Mouse (Mus musculus): ENCODE results near the gene Trank1.

The Trank1 gene

DNA sequence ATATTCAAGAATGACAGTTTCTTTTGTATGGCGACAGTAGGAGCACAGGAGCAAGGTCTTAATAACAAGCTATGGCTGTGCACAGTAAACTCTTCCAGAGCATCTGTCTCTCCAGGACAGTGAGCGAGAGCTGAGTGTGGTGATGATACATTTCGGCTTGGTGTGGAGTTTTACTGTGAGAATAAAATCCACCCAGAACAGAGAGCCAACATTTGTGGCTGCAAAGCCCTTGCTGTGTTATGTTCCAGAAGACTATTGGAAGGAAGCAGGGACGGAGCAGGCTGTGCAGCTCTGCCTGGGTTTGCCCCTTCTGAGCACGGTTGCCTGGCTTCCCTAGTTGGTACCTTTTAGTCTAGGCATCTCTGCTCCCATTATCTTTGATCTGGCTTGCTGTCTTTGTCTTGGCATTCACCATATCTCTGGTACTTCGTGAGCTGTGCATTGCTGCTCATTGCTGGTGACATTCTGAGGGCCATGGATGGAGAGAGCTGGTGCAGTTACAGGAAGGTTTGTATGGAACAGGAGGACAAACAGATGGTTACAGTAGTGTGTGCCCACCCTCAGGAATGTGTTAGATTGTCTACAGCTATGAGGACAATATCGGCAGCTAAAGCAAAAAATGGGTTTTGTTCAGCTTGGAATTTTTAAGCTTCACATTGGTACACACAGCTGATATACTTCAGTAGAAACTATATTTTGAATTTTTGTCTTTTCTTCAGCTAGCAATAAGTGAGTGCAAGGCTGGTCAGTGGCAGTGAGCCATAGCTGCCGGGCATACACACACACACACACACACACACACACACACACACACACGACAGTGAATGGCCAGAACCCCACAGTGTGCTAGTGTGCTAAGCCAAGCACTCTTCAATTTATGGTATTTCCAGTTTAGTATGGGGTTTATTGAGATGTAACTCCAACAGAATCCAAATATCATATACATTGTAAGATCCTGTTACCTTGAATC is 69.8 kb downstream of the Trank1 start:
- DNase-seq (ENCODE audit: low spot score in 2 of 2): peak in 1 of 2 experiments; percentile 4

DNA sequence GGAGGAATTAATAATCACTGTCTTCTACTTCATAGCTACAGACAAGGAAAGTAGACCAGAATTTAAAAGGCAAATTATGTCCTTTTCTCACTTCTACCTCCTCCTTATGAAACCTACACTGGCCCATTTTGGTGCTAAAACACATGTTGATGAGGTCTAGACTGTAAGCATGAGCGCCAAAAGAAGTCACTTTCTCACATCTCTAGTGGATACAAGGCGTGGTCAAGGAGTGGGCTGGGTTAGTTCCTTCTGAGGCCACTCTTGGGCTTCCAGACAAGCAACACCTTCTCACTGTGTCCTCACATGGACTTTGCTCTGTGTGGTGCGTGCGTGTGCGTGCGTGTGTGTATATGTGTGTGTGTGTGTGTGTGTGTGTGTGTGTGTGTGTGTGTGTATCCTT is 70.9 kb downstream of the Trank1 start:
- peak in 1 of 2 experiments; percentile 5 for DNase-seq (ENCODE audit: low spot score in 2 of 2)

DNA sequence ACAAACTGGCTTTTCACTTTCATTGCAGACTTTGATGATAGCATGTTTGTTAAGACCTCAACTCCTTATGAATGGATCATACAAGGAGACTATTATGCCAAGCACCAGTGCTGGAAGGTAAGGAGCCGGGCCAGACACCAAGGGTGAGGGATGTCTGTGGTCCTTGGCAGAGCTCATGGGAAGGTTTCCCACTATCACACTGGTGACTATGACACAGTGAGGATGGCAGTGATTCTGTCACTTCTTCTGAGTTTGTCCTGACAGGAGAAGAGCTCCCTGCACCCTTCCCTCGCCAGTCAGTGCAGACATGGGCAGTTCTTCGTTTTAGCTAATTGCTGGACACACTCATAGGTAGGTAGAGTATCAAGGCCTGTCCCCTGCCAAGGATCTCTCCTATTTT is 71.5 kb downstream of the Trank1 start:
- DNase-seq (ENCODE audit: low spot score in 2 of 2): peak in 1 of 2 experiments; percentile 2

DNA sequence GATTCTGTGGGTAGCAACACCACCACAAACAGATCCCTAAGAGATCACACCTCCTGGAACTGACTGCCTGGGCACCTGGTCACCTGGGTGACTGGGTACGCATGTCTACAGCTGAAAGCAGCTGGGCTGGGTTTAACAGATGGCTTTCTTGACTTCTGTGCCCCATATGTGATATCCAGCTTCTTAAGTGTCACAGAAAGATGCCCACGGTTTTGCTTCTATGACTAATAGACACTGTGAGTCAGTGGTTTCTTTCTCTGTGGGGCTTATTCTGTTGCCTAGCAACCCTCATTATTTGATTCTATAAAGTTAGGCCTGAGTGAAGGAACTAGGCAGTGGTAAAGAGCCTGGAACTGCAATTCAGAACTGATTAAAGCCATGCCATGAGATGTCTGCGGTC is 72.2 kb downstream of the Trank1 start:
- peak in 1 of 2 experiments; percentile 34 for DNase-seq (ENCODE audit: low spot score in 2 of 2)

DNA sequence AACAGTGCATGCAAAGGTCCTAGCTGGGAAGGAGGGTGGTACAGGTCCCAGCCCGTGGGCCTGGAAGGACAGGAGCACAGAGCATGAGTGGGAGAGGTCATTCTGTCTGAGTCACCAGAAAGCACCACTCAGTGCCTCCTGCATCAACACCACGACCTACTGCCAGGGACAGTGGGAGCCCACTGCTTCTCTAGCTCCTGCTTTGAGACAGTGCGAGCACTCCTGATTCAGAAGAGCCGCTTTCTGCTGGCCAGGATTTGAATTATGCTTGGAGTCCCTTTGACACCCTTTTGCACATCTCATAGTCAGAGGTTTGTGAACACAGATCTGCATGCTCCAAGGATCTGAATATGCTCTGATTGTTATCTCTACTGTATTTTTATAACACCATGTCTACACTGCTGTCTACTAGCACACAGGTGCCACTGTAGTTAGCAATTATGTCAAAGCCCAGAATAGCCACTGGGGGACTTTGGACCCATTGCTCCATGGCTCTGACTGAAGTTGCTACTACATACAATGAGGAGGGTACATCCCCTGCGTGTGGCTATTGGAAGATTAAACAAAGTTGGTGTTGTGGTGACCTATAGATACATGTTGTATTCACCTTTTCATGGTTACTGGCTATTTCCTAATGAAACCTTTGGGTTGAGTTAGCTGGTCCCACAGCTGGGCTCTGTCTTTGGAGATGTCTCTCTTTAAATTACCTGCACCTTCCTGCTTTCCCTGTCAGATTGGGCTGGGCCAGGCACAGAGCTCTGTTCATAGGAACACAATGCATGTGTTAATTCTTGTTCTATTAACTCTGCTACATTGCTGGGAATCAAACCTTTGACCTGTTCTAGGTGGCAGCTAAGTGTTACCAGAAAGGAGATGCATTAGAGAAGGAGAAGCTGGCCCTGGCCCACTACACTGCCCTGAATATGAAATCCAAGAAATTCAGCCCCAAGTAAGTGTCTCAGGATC is 74.3 kb downstream of the Trank1 start:
- DNase-seq (ENCODE audit: low spot score in 2 of 2): peak in 1 of 2 experiments; percentile 1

DNA sequence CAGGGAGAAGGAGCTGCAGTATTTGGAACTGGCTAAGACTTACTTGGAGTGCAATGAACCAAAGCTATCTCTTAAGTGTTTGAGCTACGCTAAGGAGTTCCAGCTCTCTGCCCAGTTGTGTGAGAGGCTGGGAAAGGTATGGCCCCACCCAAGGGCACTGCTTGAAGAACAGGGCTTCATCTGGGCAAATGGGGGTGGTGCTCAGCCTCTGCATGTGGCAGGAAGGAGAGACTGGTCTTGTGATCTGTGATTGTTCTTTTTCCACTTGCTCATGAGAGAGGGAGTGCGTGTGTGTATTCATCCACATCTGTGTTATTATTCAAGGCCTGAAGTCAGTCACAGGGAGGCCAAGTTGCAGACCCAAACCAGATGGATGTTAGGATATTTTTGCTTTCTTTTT is 75.0 kb downstream of the Trank1 start:
- DNase-seq (ENCODE audit: low spot score in 2 of 2): peak in 1 of 2 experiments; percentile 1

DNA sequence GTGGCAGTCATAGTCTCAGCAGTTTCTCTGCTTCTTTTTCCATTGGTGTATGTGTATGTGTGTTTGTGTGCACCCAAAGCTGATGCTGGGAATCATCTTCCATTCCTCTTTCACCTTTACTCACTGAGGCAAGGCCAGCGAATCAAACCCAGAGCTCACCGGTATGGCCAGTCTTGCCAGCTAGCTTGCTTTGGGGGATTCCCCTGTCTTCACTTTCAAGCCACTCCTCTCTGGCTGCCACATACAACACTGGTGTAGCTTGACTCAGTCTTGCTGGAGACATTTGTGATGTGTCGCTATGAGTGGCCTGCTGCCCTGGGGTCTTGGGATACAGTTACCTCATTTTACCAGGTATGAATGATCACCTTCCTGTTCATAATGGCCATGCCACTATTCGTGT is 76.0 kb downstream of the Trank1 start:
- no peak for DNase-seq (ENCODE audit: low spot score in 2 of 2)

DNA sequence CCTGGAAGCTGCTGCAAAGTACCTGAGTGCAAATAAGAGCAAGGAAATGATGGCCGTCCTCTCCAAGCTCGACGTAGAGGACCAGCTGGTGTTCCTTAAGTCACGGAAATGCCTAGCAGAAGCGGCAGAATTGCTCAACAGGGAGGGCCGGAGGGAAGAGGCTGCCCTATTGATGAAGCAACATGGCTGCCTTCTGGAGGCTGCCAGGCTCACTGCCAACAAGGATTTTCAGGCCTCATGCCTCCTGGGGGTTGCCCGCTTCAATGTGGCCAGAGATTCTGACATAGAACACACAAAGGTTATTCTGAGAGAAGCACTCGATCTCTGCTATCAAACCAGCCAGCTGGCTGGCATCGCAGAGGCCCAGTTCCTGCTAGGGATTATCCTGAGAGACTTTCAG is 78.5 kb downstream of the Trank1 start:
- peak in 1 of 2 experiments; percentile 3 for DNase-seq (ENCODE audit: low spot score in 2 of 2)

DNA sequence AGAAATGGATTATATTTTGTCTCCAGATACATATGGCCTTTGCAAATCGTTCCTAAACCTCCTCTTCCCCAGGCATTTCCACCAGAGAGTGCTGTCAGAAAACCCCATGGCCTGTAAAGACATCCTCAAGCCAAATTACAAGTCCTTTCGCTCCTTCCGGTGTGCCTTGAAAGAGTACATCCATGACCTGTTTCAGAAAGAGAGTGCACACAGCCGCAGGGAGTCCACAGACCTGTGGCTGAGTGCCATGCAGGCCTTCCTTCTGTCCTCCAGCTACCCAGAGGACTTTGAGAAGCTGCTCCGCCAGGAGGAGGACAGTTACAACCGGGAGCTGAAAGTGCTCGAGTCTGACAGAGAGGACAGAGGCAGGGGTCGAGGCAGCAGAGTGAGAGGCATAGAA is 79.5 kb downstream of the Trank1 start:
- no peak for DNase-seq (ENCODE audit: low spot score in 2 of 2)

DNA sequence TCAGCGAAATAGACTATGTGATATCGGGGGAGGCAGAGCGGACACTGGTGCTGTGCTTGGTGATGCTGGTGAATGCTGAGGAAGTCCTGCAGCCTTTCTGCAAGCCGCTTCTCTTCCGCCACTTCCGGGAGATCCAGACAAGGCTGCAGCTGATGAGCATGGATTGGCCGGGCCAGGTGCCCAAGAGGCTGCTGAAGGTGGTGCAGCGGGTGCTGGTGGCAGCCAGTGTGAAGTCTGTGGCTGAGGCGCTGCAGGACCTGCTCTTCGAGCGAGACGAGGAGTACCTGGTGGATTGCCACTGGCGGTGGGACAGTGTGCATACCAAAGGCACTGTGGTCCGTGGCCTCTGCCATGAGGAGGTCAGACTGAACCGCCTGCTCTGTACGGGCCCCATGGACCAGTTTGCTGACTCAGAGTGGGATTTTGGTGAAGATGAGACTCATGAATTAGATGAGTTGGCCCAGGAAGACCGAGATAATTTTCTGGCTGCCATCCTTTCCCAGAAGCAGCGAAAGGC is 80.4 kb downstream of the Trank1 start:
- DNase-seq (ENCODE audit: low spot score in 2 of 2): no peak

DNA sequence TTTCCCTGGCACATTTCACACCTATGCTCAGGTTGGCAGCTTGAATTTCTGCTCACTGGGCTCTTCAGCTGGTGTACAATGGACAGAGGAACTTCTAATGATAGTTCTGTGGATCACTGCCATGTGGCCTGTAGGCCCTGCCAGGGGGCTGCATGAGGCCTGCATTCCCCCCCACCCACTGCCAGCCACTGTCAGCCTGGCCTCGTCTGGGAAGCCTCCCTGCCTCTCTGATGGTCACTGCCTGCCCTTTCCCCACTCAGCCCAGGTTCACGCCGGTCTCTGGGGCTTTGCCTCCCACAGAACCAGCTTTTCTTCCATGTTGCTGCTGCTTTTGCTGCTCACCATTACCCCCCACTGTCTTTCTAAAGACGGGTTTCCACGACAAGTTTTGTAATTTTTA is 83.7 kb downstream of the Trank1 start:
- peak in 1 of 2 experiments; percentile 2 for DNase-seq (ENCODE audit: low spot score in 2 of 2)

DNA sequence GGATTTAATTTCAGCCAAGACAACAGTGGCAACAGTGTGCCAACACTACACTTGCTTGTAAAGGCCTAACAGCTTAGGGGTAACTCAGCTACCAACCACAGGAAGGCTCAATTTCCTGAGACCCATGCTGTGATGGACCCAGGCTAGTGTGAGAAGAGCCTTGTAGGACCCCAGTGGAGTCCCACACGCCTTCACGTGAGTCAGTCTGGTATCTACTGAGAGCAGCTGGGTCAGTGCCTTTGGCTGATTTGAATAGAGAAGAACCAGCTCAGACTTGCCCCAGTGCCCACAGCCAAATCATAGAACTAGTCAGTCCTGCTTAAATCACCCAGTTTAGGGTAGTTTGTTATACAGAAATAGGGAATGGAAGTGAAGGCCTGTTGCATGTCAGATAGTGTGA is 86.5 kb downstream of the Trank1 start:
- no peak for DNase-seq (ENCODE audit: low spot score in 2 of 2)

DNA sequence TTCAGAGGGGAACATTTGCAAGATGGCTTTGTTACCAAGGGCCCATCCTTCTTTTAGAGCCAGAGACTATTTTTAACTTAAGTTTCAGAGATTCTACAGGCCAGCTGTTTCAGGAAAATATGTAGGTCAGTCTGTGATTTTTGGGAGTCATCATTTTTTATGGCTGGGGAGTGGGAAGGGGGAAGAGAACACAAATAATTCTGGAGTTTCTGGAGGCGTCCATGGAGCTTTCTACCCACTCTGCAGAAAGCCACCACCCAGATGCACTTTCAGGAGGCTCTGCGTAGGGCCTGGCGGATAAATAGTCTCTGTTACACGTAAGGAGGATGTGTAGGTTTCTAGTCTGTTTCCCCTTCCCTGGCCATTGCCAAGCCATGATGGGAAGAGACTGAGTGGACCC is 88.5 kb downstream of the Trank1 start:
- no peak for DNase-seq (ENCODE audit: low spot score in 2 of 2)

DNA sequence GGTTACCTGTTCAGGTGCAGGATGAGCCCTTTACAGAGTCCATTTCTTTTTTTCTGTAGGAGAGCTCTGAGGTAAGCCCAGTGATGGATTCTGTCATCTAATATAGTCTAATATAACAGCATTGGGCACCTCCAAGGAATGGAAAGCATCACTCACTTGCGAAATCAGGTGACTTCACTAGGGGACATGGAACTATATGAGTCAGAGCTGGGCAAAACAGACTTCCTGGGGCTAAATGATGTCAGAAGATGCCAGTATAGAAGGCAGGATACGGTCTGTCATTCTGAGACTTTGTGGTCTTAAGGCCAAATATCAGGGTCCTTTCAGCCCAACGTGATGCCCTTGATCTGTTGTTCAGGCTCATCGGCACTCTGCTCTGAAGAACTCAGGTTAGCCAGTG is 91.6 kb downstream of the Trank1 start:
- DNase-seq (ENCODE audit: low spot score in 2 of 2): no peak

DNA sequence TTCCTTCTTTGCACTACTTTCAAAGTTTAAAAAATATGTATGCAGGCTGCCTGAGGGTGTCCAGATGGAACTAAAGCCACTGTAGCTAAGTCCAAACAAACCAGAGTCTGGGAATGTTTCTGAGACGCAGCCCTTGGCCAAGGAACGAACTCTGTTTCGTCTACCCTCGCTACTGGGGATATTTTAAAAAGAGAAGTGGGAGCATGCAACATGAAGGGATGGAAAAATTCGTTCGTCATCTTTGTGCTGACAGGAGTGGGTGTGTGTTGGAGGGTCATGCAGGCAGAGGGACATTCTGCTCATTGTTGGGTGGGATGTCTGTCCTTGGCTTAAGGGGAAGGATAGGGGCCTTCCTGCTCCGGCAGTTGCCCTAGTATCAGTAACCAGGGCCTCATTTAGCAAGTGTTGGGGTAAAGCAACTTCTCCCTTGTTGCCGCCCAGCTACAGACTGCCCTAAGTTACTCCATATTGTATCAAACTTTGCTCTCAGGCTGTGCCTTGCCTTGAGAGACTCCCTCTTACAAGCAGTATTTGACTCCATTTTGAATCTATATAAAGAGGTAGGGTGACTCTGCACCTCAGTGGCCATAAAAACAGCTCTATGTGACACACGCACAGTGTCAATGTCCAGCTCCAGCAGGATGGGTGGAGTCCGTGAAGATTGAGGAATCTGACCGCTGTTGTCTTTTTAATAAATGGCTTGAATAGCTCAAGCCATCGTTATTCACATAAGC is 93.0 kb downstream of the Trank1 start:
- DNase-seq (ENCODE audit: low spot score in 2 of 2): no peak

DNA sequence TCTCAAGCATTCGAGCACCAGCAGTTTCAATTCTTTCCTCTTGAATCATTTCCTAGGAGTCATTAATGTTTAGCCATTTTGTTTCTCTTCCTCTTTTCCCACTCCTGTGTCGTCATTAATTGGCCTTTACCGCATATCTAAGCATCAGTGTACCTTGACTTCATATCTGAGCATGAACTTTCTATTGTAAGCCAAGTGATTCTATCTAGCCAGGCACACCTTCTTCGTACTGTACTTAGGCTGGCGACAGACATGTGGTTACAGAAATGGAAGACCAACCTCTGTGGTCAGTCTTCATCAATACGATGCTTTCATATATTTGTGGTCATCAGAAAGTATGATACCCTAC is 93.5 kb downstream of the Trank1 start:
- no peak for DNase-seq (ENCODE audit: low spot score in 2 of 2)

DNA sequence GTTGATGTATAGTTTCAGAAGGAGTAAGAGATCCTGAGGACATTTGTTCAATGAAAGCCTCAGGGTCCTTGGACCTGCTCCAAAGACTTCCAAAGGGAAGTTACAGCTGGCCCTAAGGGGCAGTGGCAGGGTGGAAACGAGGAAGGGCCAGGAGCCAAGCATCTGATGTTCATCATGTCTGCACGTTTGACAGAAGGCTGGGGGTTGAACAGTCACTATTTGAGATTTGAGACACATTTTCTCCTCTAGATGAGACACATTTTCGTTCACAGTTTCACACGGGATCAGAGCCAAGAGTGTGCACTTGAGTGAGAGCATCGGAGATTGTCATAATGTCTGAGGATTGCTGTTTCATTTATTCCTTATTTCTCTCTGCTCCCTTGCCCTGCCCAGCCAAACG is 96.5 kb downstream of the Trank1 start:
- no peak for DNase-seq (ENCODE audit: low spot score in 2 of 2)

DNA sequence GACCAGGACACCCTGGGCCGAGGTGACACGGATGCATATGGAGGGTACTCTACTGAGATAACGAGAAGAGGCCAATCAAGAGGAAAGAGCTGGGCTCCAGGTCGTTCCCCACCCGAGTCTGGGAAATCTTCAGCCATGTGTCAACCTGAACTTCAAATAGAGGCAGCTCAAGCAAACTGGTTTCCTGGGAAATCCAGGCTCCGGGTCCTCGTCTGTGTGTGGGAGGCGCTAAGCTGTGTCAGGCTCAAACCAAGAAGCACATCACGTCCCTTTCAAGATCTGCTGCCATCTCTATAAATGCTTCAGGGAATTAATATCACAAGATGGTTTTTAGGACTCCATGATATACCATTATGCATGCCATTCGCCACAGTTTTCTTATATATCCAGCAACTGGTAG is 96.9 kb downstream of the Trank1 start:
- DNase-seq (ENCODE audit: low spot score in 2 of 2): no peak

DNA sequence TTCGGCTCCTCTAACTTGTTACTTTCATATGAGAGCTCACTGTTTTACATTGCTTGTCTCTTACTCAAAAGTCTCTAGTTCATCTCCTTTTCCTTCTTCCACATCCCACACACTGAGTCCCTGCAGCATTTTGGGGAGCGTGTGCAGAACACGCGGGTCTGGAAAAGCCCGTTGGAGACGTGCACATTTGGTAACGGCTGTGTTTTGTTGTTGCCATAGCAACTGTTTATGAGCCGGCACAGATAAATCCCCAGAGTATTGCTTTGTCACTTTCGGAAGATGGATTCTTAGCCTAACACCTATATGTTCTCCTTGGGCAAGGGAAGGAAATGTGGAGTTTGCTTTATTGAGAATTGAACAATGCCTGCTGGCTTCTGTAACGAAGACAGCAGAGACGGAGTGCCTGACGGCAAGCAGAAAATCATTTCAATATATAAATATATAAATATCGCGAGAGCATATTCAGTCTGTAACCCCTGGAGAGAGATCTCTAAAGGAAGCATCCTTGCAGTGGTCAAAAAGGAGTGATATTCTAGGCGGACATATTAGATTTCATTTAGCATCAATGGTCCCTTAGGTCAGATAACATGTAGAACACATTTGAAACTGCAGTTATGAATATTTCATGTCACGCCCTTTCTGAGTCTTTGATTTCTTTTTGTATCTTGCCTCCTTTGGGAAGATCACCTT is 101.1 kb downstream of the Trank1 start:
- peak; percentile 47 to 68 for DNase-seq (ENCODE audit: low spot score in 2 of 2)

DNA sequence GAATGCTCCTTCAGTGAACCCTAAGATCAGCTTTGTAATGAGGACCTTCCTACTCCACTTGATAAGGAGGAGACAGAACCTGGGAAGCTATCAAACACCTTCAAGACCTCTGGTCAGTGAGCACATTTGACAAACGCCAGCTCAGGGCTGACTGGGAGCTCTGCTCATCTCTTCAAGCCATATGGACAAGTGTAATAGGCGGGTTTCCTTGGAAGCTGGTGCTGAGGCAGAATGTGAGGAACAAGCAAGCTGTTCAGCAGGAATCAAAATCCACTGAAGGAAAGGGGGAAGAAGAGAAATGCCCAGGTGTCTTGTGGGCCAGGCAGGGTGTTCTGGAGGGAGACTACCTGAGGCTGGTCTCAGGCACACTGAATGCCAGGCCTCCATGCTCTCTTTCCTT is 110.3 kb downstream of the Trank1 start:
- no peak for DNase-seq (ENCODE audit: low spot score in 2 of 2)

DNA sequence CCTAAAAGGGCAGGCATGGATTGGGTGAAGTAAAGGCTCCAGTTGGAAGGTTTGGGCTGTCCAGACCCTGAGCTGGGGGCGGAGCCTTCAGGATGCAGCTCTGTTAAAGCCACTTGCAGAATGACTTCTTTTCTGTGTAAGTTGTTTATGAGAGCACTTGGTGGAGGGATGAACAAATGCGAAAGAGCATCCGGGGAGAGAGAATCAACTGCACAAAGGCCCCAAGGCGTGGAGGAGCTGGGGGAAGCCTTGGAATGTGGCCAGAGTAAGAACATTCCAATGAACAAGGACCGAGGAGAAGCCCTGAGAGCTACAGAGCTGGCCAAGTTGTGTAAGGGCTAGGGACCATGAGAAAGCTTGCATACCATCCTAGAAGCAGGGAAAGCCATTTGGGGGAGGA is 111.0 kb downstream of the Trank1 start:
- DNase-seq (ENCODE audit: low spot score in 2 of 2): no peak
